Mouse (Mus musculus) right cerebral cortex, adult 18-20 months (tissue): ENCODE measurements at regions not wholly inside any gene's neighbourhood (a gene's known extent, or its start where the extent isn't known, plus 50 kb on each side); places are given as distances from the start of the nearest gene placed in this dataset.

ENCODE experiments used
- DNase-seq: peaks from one replicate; pipeline ENCODE4 v3.0.0; 2022; ENCODE audit warnings: mixed read lengths

DNA sequence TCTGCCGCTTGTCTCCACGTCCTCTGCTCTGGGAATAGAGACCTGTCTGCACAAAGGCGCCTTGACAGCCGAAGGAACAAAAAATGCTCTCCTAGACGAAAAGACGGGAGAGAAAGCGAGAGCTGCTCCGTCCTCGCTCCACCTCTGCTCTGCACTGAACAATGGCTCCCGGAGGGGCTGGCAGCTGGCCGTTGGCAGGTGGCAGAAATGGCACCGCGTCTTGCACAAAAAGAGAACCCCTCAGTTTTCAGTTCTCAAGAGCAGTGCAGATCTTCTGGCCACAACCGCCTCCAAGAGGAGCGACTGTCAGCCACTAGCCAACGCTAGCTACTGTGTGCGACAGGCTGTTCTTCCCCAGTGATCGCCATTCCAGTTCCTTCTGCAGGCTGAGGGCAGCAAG lies 385.0 kb upstream of the Rora start:
- DNase-seq, result peak; percentile 1

GRCm38 (mm10) chr9:68302232-68302925 lies 351.2 kb upstream of the Rora start:
- DNase-seq, result no peak

DNA sequence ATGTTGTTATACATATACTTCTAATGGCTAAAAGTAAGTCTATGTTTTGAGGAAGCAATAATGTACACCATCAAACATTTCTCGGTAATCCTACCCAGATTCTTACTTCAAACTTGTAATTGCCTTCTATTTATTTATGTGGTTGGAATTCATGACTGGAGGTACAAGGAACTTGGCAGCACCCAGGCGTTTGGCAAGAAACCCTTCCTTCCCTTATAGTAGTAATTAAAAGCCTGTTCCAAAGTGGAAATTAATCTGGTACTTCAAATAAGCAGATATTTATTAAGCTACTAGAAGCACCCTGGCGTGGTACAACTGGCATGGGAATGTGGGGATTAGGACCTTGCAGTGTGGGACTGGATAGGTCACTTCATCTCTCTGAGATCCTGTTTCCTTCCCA lies 322.9 kb upstream of the Rora start:
- DNase-seq, result no peak

- no peak for DNase-seq
Measured at GRCm38 (mm10) chr9:68340921-68341320, 312.7 kb upstream of the Rora start.

DNA sequence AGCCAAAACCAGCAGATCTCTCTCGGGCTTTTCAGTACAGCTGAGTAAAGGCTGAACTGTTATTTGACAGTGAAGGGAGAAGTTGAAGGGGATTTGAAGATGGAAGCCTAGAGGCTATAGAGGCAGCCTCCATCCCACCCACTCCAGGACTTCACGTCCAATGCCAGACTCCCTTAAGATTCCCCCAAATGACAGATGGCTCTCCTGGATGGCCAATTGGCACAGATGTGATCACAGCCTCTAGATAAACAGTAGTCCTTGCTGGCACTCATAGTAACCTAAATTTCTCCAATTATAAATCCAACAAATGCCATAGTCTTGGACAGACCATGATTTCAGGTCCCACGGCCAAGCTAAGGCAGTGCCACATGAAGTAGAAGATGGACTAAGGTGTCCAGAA lies 312.1 kb upstream of the Rora start:
- DNase-seq, result no peak

DNA sequence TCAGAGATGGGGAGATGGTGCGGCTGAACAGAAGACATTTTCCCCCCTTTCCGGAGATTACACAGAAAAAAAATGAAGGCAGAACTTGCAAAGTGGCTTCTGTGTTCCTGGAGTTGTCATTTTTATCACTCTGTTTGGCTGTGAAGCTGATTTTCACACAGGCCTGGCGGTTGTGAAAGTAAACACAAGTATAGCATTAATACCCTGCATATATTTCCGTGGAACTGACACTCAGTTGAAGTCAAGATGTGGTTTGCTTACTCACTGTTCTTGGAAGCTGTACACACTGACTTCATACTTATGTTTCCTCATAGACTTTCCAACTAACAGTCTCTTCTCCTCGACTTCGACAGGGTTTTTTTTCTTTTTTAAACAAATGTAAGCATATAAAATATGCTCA lies 306.2 kb upstream of the Rora start:
- peak; percentile 39 for DNase-seq

- DNase-seq, result no peak
Measured at GRCm38 (mm10) chr9:68351466-68351865, 302.1 kb upstream of the Rora start.

GRCm38 (mm10) chr9:68354470-68354869 lies 299.1 kb upstream of the Rora start:
- DNase-seq, result peak; percentile 24

DNA sequence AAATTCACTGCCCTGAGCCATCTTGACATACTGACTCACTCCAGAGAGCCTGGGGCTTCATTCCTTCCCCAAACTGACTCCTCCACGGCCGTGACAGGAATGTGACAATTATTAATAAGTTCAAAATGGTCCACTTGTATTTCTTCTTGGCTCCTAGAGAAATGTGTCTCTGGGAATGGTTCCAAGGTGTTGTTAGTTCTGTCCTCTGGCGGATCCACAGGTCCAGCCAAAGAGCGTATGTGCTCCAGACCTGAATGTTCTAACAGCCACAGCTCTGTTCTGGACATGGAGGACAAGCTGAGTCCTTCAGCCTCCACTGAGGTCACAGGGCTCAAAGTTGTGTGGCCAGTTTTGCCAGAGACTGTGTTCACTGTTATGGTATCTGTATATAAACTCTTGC lies 297.5 kb upstream of the Rora start:
- DNase-seq, result no peak

- no peak for DNase-seq
Measured at GRCm38 (mm10) chr9:68357231-68357630, 296.4 kb upstream of the Rora start.

DNA sequence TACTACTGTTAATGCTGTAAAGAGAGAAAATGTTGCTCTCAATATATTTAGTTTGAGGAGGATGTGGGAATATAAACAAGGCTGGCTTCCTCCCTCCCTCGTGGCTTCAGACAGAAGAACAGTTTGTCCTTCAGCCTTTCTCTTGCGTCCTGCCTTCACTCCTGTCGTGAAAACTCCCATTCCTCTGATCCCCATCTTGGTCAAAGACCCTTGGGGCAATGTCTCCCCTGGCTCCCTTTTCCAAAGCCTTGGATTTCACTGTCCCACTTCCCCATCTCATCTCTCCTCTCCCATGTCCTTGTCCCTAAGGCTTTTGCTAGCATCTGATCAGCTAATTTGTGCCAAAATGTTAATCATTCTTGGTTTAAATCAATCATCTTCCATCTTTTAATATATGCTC lies 286.6 kb upstream of the Rora start:
- no peak for DNase-seq

DNA sequence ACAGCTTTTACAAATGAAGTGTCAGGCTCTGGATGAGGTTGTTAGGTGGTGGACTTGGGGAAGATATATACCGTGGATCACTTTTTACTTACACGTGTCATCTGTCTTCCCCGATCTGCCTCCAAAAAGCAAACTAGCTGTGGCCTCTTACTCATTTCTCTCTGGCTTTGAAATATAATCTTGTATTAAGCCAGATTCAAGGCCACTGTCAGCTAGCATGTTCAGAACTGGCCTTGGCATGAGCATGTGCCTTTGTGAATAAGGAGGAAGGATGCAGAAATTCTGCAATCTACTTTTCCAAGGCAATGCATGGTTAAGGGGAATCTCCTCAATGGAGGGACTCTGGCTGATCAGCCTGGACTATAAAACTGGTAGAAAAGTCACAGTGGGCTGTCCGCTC lies 286.0 kb upstream of the Rora start:
- DNase-seq, result no peak

GRCm38 (mm10) chr9:68372726-68373125 lies 280.9 kb upstream of the Rora start:
- no peak for DNase-seq

- DNase-seq, result no peak
Measured at GRCm38 (mm10) chr9:68376222-68376621, 277.4 kb upstream of the Rora start.

DNA sequence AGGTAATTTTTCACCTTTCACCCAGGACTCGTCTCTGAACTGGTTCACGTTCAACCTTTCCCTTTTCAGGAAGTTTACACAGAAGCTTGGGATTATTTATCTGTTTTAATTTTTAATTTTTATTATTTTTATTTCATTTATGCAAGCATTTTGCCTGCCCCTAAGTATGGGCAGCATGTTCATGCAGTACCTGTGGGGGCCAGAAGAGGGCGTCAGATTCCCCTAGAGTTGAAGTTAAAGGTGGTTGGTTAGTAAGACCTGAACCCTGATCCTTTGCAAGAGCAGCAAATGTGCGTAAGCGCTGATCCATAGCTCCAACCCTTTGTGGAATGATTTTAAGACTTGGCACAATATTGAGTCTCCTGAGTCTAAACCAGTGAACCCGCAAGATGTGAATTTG lies 271.7 kb upstream of the Rora start:
- DNase-seq, result no peak

DNA sequence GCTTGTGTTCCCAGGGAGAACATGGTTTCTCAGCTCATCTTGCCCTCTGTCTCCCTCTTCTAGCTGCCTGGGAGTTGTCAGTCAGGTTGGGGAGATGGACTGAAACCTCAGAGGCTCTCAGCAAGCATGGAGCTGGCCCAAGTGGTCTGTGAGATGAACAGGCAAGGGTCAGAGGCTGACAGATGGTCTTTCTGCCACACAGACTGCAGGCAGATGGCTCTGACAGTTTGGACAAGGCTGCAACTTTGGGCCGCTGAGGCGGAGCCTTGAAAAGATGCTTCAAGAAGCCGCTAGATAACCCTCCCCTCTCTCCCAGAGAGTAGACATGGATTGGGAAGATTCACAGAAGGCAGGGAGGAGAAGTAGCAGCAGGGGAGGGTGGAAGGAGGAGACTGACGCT lies 252.7 kb upstream of the Rora start:
- no peak for DNase-seq

DNA sequence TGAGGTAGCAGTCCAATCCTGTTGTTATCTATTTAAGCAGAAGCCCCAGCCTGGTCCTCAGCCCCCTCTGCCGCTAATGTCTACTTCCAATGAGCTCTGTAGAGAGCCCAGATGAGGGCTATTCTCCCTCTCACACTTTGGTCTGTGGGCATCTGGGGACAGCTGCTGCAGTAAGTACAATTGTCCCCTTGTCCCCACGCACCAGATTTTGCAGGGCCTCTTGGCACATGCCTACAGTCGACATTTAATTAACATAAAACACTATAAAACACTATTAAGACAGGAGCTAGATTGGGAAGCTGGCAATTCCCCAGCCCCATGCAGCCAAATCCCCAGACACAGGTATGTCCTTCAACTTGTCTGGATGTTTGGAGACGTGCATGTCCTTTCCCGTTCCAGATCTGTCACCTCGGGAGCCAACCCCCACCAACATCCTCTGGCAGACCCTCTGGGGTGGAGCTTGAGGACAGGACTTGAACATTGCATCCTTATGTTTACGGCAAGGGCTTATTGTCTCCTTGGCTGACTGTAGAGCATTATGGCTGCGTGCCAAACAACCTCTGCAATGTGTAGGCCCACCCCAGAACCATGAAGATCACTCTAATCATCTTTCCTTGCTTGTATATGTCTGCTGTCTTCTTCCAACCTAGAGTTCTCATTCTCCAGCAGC lies 251.3 kb upstream of the Rora start:
- DNase-seq, result peak; percentile 17

- no peak for DNase-seq
Measured at GRCm38 (mm10) chr9:68402981-68403380, 250.6 kb upstream of the Rora start.

DNA sequence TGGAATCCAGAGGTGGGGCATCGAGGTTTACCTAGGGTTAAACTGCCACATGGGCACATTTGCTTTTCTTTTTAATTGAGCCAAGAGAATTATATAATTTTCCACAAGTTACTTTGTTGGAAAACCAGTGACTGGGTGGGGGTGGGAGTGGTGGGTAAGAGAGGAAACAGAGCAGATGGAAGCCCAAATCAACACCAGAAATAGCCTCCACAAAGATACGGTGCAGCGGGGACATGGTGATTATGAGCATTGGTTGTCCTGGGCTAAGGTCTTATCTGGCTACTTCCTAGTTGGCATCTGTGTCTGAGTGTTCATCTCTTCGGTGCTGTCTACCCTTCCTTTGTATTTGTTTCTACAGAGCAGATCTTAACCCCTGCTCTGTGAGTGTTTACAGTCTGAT lies 250.1 kb upstream of the Rora start:
- DNase-seq, result peak; percentile 12

DNA sequence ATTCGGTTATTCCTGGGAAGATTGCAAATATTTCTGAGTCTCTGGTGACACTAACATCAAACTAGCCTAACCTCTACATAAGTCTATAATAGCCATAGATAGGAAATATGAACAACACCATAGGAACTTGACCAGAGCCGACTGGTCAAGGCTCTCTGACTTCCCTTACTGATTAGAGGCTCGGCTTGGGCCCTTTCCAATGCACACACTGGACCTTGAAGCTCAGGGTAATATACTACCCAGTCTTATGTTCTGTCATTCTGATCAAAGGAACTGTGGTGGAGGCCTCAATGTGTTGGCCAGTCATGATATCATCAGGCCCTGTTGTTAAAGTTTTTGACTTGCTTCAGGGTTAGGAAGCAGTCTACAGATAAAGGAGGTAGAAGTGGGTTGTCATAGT lies 243.8 kb upstream of the Rora start:
- DNase-seq, result no peak

- no peak for DNase-seq
Measured at GRCm38 (mm10) chr9:68426286-68426685, 227.3 kb upstream of the Rora start.

DNA sequence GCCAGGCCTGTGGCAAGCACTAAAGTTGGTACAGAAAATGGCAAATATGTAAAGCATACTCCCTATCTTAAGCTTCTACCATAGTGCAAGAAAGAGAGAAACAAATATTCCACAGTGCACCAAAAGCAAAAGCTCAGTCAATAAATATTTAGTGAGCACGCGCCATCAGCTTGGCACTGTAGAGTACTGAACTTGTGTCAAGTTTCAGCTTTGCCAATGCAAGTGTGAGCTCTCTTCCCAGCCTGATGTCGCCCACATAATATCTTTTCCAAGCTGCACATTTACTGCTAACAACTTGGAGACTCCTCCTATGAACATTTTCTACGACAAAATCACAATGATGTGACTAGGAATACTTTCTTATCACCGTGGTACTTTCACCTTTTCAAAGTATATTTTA lies 190.8 kb upstream of the Rora start:
- DNase-seq, result no peak

DNA sequence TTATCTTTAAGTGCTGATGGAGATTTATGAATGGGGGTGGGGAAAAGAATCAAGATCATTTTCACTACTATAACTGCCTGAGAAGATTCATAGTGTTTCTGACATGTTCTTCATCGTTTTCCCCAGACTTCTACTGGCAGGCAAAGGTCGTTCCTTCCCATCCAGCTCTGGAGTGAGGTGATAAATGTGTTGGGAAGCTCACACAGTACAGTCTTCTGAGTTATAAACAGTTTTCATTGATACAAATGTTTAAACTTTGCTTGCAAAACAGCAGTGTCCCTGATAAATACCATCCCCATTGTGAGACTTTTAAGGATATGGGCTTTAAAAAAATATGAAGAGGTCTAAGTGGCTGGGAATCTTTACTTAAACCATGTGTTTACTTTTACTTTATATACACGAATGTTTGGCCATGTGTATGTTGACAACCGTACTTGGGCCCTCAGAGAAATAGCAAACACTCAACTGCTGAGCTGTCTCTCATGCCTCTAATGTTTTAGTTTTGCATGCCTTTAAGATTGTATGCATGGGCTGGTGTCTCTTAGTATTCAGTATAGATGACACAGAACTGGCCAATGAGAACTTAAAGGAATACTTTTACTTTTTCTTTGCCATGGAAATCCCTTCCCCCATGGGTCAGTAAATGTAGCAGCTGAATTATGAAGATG lies 189.8 kb upstream of the Rora start:
- no peak for DNase-seq

GRCm38 (mm10) chr9:68466671-68467070 lies 186.9 kb upstream of the Rora start:
- no peak for DNase-seq
